Mouse (Mus musculus): ENCODE data around the gene Ehhadh. TPM values are rescaled to one million over a fixed set of nuclear protein-coding genes. Genes with fewer than 3 reads are reported as not detected.
A peak's percentile ranks its signal among the peaks of the same experiment; 100 is the strongest.
"Not testable (repeated sequence)": the region's sequence is repeated elsewhere in the genome, so short reads cannot be mapped to it uniquely, and the experiment has no call there.

Gene Ehhadh
- polyA plus RNA-seq, 1 experiment from 2014 or later = 2.5 TPM

DNA sequence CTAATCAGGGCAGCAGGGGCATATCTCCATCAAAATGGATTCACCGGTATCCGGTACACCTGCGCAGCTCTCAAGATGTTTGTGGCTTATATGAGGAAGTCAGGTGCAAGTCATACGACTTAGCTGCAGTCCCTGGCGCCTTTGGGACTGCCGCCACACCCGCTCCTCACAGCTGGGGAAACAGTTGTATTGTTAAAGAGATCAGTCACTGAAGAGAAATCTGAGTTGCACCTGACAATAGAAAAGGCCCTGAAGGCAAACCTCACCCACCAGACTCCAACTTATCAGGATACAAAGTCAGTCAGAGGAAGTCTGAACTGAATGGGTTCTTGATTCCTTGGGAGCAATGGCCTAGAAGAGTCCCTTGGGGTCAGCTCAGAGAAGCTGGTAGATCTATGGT lies 20.2 kb upstream of the Ehhadh start:
- H3K4me1 ChIP-seq (ENCODE audit: control insufficient read depth, insufficient read depth, low read depth, low read length); H3K9me3 ChIP-seq (ENCODE audit: control insufficient read depth, low read length); H3K9ac ChIP-seq (ENCODE audit: low read depth, low read length); ATAC-seq; H3K4me3 ChIP-seq (ENCODE audit: low read length); H3K27ac ChIP-seq (ENCODE audit: low read depth, low read length); H3K27me3 ChIP-seq (replicated peaks; ENCODE audit: control insufficient read depth, insufficient read depth, low read length); H3K4me2 ChIP-seq (ENCODE audit: low read length): not testable (repeated sequence)
- H3K36me3 ChIP-seq (ENCODE audit: control insufficient read depth, insufficient read depth, low read length) = peaks cover 10% of the 10 kb centered on the region
- WGBS = 86% methylated on average over 7 of the region's 7 CpGs

DNA sequence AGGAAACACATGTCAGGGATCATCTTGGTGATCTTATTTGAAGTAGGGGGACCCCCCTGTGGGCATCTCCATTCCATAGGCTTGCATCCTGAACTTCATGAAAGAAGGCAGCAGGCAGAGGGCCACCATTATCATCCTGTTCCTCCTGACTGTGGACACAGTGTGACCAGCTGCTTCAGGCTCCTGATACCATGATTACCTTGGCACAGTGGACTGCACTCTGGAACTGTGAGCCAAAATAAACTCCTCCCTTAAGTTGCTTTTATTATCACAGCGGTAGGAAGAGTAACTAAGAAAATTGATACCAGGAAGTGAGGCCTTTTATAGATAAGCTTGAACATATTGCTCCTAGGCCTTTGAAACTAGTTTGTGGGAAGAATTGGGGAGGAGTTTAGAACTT lies 19.3 kb upstream of the Ehhadh start:
- ATAC-seq = no peak
- Histone ChIP-seq H3K9ac (ENCODE audit: low read depth, low read length) (no peak overlapping the region), H3K27me3 (replicated peaks; ENCODE audit: control insufficient read depth, insufficient read depth, low read length) (no peaks in the 10 kb centered on the region), H3K4me3 (ENCODE audit: low read length) (no peak overlapping the region), H3K4me2 (ENCODE audit: low read length) (no peak overlapping the region), H3K9me3 (ENCODE audit: control insufficient read depth, low read length) (no peaks in the 10 kb centered on the region), H3K36me3 (ENCODE audit: control insufficient read depth, insufficient read depth, low read length) (peaks cover 11% of the 10 kb centered on the region), H3K27ac (ENCODE audit: low read depth, low read length) (no peak overlapping the region), H3K4me1 (ENCODE audit: control insufficient read depth, insufficient read depth, low read depth, low read length) (no peaks in the 10 kb centered on the region)
- WGBS = 95% methylated on average over 1 of the region's 1 CpGs

DNA sequence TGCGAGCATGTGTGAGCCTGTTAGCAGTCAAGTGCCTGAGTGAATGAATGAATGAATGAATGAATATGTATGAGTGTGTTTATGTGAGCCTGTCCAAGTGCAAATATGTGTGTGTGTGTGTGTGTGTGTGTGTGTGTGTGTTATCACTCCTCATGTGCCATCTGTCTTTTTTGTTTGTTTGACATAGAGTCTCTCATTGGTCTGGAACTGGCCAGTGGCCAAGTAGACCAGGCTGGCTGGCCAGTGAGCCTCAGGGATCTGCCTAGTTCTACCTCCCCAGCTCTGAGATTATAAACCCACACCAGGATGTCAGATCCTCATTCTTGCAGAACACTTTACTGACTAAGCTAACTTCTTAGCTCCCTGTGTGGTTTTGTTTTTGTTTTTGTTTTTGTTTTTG lies 16.7 kb upstream of the Ehhadh start:
- Histone ChIP-seq H3K36me3 (ENCODE audit: control insufficient read depth, insufficient read depth, low read length) (peaks cover 21% of the 10 kb centered on the region), H3K4me2 (ENCODE audit: low read length) (no peak overlapping the region), H3K4me3 (ENCODE audit: low read length) (no peak overlapping the region), H3K9ac (ENCODE audit: low read depth, low read length) (no peak overlapping the region), H3K4me1 (ENCODE audit: control insufficient read depth, insufficient read depth, low read depth, low read length) (no peaks in the 10 kb centered on the region), H3K27ac (ENCODE audit: low read depth, low read length) (no peak overlapping the region), H3K27me3 (replicated peaks; ENCODE audit: control insufficient read depth, insufficient read depth, low read length) (no peaks in the 10 kb centered on the region), H3K9me3 (ENCODE audit: control insufficient read depth, low read length) (no peaks in the 10 kb centered on the region)
- no peak for ATAC-seq
- WGBS = 89% methylated on average over 1 of the region's 1 CpGs

DNA sequence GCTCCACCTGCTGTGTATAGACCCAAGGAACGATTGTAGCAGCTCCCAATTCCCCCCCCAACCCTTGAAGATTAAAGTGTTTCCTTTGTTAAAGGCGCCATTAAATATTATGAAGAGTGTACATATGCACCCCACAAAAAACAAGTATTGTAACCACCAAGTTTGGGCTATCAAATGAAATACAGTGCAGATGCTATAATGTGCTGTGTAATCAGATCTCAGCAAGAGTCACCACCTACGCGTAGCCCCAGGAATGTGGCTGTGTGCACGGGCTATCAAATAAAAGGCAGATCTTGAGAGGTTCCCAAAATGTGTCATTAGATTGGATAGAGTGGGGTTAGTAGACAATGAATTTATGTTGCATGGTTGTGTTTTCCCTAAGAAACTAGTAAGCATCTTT lies 7.5 kb upstream of the Ehhadh start:
- no peak for ATAC-seq
- 18% methylated on average over 5 of the region's 5 CpGs for WGBS
- H3K9ac ChIP-seq (ENCODE audit: low read depth, low read length) = peak overlapping the region; percentile 35; the same call in 1 of the 2 replicates

DNA sequence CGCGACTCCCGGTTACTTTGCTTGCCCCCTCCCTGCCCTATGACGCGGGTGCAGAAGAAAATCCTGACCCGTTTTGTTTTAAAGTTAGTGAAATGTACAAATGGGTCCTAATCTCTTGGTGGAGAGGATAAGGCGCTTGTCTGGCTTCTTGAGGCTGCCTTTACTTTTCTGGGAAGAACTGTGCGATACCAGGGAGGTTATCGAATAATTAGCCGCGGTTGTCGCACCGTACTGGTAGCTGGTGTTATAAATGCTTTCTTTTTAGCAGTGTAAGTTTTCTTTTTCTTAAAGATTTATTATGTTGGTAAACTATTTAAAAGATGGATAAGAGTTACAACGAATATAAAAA lies 7.1 kb upstream of the Ehhadh start:
- H3K9ac ChIP-seq (ENCODE audit: low read depth, low read length) = peak overlapping the region; percentile 90
- H3K4me3 ChIP-seq (ENCODE audit: low read length) = peak overlapping the region; percentile 97
- H3K4me1 ChIP-seq (ENCODE audit: control insufficient read depth, insufficient read depth, low read depth, low read length) = peaks cover 11% of the 10 kb centered on the region
- WGBS = 2% methylated on average over 14 of the region's 14 CpGs
- H3K4me2 ChIP-seq (ENCODE audit: low read length) = peak overlapping the region; percentile 83
- no peaks in the 10 kb centered on the region for H3K9me3 ChIP-seq (ENCODE audit: control insufficient read depth, low read length)
- peaks cover 4% of the 10 kb centered on the region; the same call in 1 of the 2 replicates for H3K36me3 ChIP-seq (ENCODE audit: control insufficient read depth, insufficient read depth, low read length)
- no peak for ATAC-seq
- peak overlapping the region; percentile 91 for H3K27ac ChIP-seq (ENCODE audit: low read depth, low read length)
- no peaks in the 10 kb centered on the region for H3K27me3 ChIP-seq (replicated peaks; ENCODE audit: control insufficient read depth, insufficient read depth, low read length)

More for the DNA sequence above, 7.5 kb upstream of the Ehhadh start:
- no peaks in the 10 kb centered on the region for H3K27me3 ChIP-seq (replicated peaks; ENCODE audit: control insufficient read depth, insufficient read depth, low read length)
- H3K9me3 ChIP-seq (ENCODE audit: control insufficient read depth, low read length) = no peaks in the 10 kb centered on the region
- peak overlapping the region; percentile 97 for H3K4me3 ChIP-seq (ENCODE audit: low read length)
- H3K27ac ChIP-seq (ENCODE audit: low read depth, low read length) = no peak overlapping the region
- peaks cover 11% of the 10 kb centered on the region for H3K4me1 ChIP-seq (ENCODE audit: control insufficient read depth, insufficient read depth, low read depth, low read length)
- H3K4me2 ChIP-seq (ENCODE audit: low read length) = peak overlapping the region; percentile 83
- H3K36me3 ChIP-seq (ENCODE audit: control insufficient read depth, insufficient read depth, low read length) = peaks cover 4% of the 10 kb centered on the region; the same call in 1 of the 2 replicates

DNA sequence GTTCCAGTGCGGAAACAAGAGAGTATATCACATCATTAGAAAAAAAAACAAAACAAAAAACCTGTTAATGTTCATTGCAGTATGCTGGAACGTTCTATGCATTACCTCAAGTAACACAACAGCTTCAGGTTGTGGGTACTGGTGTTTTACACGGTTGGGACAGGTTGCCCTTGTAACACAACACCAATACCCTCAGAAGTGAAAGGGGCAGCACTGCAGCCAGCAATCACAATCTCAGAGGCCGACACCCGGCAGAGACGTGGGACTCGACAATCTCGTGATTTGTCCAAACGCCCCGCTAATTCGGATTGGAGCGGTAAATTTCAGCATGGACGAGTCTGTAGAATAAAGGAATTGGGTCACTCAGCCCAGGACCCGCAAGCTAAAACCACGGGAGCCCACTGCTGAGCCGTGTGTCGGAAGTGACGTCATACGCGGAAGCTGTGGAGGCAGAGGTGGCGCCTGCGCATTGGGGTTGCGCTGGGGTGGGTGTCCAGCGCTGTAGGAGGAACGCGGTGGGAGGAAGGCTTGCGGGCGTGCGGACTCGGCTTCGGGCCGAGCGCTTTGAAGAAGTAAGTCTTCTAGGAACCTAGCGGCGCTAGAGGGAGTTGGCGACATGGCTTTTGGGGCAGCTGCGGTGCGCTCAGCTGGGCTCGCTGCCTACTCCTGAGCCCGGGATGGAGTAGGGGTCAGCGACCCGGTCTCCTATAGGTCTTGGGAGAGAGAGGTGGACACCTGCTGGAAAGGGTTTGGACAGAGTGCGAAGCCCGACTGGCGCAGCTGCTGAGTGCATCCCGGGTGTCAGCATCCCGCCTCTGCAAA lies 6.5 kb upstream of the Ehhadh start, which contains the start of gene Map3k13:
Gene Map3k13, plus strand, starts transcription at position 472 of the 822 bp plus-strand sequence.
- peak; percentile 99 for ATAC-seq
- WGBS = 2% methylated on average over 46 of the region's 47 CpGs
- H3K9ac ChIP-seq (ENCODE audit: low read depth, low read length) = peak within 1 kb of the TSS; percentile 90

DNA sequence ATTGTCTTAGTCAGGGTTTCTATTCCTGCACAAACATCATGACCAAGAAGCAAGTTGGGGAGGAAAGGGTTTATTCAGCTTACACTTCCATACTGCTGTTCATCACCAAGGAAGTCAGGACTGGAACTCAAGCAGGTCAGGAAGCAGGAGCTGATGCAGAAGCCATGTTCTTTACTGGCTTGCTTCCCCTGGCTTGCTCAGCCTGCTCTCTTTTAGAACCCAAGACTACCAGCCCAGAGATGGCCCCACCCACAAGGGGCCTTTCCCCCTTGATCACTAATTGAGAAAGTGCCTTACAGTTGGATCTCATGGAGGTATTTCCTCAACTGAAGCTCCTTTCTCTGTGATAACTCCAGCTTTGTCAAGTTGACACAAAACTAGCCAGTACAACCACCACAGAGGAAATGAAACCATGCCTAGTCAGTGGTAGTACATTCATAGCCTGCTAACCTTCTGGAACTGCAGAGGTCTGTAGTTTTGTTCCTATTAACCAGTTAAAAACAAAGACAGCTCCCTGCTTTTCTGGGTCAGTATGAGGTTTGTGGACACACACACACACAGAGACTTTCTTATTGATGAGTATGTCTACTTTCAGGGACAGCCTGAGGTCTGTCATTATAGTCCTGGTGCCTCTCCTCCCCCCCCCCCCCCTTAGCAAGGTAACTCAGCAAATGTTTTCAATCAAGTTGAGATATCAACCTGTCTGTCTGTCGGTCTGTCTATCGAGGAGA lies 5.6 kb upstream of the Ehhadh start:
- not testable (repeated sequence) for H3K27ac ChIP-seq (ENCODE audit: low read depth, low read length); H3K9me3 ChIP-seq (ENCODE audit: control insufficient read depth, low read length); H3K36me3 ChIP-seq (ENCODE audit: control insufficient read depth, insufficient read depth, low read length); ATAC-seq; H3K27me3 ChIP-seq (replicated peaks; ENCODE audit: control insufficient read depth, insufficient read depth, low read length)
- peak overlapping the region; percentile 97 for H3K4me3 ChIP-seq (ENCODE audit: low read length)
- WGBS = 33% methylated on average over 2 of the region's 2 CpGs
- H3K4me2 ChIP-seq (ENCODE audit: low read length) = peak overlapping the region; percentile 77
- H3K4me1 ChIP-seq (ENCODE audit: control insufficient read depth, insufficient read depth, low read depth, low read length) = peaks cover 11% of the 10 kb centered on the region
- H3K9ac ChIP-seq (ENCODE audit: low read depth, low read length) = peak overlapping the region; percentile 90

More for the DNA sequence above, 6.5 kb upstream of the Ehhadh start, which contains the start of gene Map3k13:
- Histone ChIP-seq H3K4me3 (ENCODE audit: low read length) (peak within 1 kb of the TSS; percentile 97), H3K4me1 (ENCODE audit: control insufficient read depth, insufficient read depth, low read depth, low read length) (peaks cover 11% of the 10 kb centered on the region), H3K36me3 (ENCODE audit: control insufficient read depth, insufficient read depth, low read length) (peaks cover under 1% of the 10 kb centered on the region; the same call in 1 of the 2 replicates), H3K27me3 (replicated peaks; ENCODE audit: control insufficient read depth, insufficient read depth, low read length) (no peaks in the 10 kb centered on the region), H3K27ac (ENCODE audit: low read depth, low read length) (peak within 1 kb of the TSS; percentile 91), H3K9me3 (ENCODE audit: control insufficient read depth, low read length) (no peaks in the 10 kb centered on the region), H3K4me2 (ENCODE audit: low read length) (peak within 1 kb of the TSS; percentile 83)

DNA sequence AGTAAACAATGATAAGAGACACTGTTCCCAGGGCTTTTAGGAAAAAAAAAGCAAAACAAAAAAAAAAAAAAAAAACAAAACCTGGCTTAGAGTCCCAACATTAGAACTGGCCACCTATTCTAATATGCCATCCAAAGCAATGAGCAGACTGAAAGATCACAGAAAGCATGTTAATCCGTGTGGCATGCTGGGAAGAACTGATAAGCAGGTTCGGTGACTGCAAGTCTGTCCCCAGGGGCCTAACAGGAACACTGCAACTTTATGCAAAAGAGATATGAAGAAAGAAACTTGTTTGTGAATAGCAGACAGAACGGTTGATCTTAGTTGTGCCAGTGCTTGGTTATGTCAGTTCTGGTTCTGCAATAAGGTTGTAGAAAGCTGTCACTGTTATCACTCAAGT lies 4.2 kb upstream of the Ehhadh start:
- WGBS = 63% methylated on average over 3 of the region's 3 CpGs
- Histone ChIP-seq H3K4me1 (ENCODE audit: control insufficient read depth, insufficient read depth, low read depth, low read length) (peaks cover 20% of the 10 kb centered on the region), H3K9ac (ENCODE audit: low read depth, low read length) (no peak overlapping the region), H3K9me3 (ENCODE audit: control insufficient read depth, low read length) (no peaks in the 10 kb centered on the region), H3K4me2 (ENCODE audit: low read length) (no peak overlapping the region), H3K27ac (ENCODE audit: low read depth, low read length) (no peak overlapping the region), H3K27me3 (replicated peaks; ENCODE audit: control insufficient read depth, insufficient read depth, low read length) (no peaks in the 10 kb centered on the region), H3K36me3 (ENCODE audit: control insufficient read depth, insufficient read depth, low read length) (no peaks in the 10 kb centered on the region), H3K4me3 (ENCODE audit: low read length) (no peak overlapping the region)
- ATAC-seq = no peak

DNA sequence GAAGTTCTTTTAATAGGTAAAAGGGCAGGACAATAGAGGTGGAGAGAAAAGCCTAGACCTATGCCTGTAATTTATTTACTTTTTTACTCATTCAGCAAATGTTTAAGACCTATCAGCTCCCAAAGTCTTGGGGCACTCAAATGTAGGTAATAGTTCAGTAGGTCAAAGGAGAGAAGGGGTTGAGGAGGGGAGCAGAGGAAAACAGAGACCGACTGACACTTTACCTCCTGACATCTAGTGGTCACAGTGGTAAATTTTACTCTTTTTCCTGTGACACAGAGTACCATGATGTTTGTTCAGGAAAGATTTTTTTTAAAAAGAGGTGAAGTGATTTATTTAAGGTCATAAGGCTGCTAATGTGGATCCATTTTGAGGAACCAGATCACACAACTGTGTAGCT lies 2.9 kb upstream of the Ehhadh start:
- Histone ChIP-seq H3K36me3 (ENCODE audit: control insufficient read depth, insufficient read depth, low read length) (no peaks in the 10 kb centered on the region), H3K9ac (ENCODE audit: low read depth, low read length) (no peak overlapping the region), H3K4me2 (ENCODE audit: low read length) (no peak overlapping the region), H3K4me1 (ENCODE audit: control insufficient read depth, insufficient read depth, low read depth, low read length) (peaks cover 18% of the 10 kb centered on the region), H3K9me3 (ENCODE audit: control insufficient read depth, low read length) (no peaks in the 10 kb centered on the region), H3K4me3 (ENCODE audit: low read length) (no peak overlapping the region), H3K27me3 (replicated peaks; ENCODE audit: control insufficient read depth, insufficient read depth, low read length) (no peaks in the 10 kb centered on the region), H3K27ac (ENCODE audit: low read depth, low read length) (no peak overlapping the region)
- no peak for ATAC-seq
- 22% methylated on average over 1 of the region's 1 CpGs for WGBS
